Mouse (Mus musculus) olfactory bulb, adult 2 months (tissue): ENCODE measurements around the gene Rpl27. TPM values are rescaled to one million over a fixed set of nuclear protein-coding genes. Genes with fewer than 3 reads are reported as not detected.

Experiments
- H3K27ac ChIP-seq: fragments of 200-500 bp; 2 replicates; pipeline ENCODE4 v1.5.1; 2012; ENCODE audit warnings: low read depth, low read length; ENCODE audit not compliant: insufficient read depth
- H3K4me1 ChIP-seq: fragments of 200-500 bp; 2 replicates; pipeline ENCODE4 v1.6.1; 2012; ENCODE audit warnings: low read length; ENCODE audit not compliant: control insufficient read depth, insufficient read depth
- H3K4me3 ChIP-seq: fragments of 200-500 bp; 2 replicates; pipeline ENCODE4 v1.5.1; 2012; ENCODE audit warnings: mild to moderate bottlenecking, low read depth, low read length, moderate library complexity; ENCODE audit not compliant: insufficient read depth
- CTCF ChIP-seq: fragments of 200-500 bp; IDR thresholded peaks from 2 replicates; pipeline ENCODE4 v1.5.1; 2012; ENCODE audit warnings: low read depth, mild to moderate bottlenecking, low read length, moderate library complexity; ENCODE audit not compliant: insufficient read depth
- POLR2A ChIP-seq: fragments of 200-500 bp; IDR thresholded peaks from 2 replicates; pipeline ENCODE4 v1.6.1; 2012; ENCODE audit warnings: mild to moderate bottlenecking, low read depth, low read length, moderate library complexity; ENCODE audit not compliant: insufficient read depth
- WGBS: fragments of 180-500 bp; shearing (Covaris S2); methylation state at CpG from one replicate; pipeline ENCODE4 v1.1.7; 2018; 5-methylcytosine and 5-hydroxymethylcytosine counted together
- polyA plus RNA-seq: library from polyadenylated mRNA; stranded (reverse); fragments of >200 nt; gene quantifications from 2 replicates; pipeline ENCODE4 v1.2.4, GENCODE M21; 2012; ENCODE audit warnings: low replicate concordance; ENCODE audit not compliant: missing spikeins, insufficient read depth, insufficient read length

Rpl27 gene
- polyA plus RNA-seq = not detected in 2 replicates

DNA sequence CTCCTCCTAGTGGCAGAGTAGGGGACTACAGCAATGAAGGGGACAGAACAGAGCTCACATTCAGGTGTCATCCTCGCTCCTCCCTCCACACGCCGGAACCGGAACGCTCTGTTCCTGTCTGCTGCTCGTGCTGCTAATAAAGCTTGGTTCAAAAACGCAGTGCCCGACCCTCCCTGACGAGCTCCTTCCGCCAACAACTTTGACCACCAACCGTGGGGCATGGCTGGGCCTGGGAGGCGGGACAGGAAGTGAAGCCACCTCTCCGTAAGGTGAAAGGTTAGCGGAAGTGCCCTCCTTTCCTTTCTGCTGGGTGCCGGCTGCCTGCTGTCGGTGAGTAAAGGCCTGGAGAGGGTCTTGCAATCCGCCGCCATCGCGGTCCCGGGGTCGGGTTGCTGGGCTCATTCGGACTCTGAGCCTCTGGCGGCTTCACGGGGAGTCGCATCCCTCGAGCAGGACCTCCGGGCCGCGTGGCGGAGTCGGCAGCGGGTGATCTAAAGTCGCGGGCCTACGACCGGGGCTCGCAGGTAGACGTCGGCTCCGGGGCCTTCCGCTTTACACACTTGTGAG lies at the start of gene Rpl27:
TSS of gene Rpl27 (plus strand) at position 172 of the 567 bp plus-strand sequence.
- TF ChIP-seq POLR2A (peak; percentile 71), CTCF (no peak)

GRCm38 (mm10) chr11:101395110-101395509 lies 47.0 kb upstream of the Rpl27 start:
- 3% methylated on average over 8 of the region's 8 CpGs for WGBS
- TF ChIP-seq POLR2A (no peak), CTCF (peak; percentile 75)
- Histone ChIP-seq H3K4me3 (no peak overlapping the region), H3K27ac (no peak overlapping the region), H3K4me1 (no peaks in the 10 kb centered on the region)

More for the DNA sequence above, at the start of gene Rpl27:
- WGBS = under 1% methylated on average over 42 of the region's 42 CpGs
- Histone ChIP-seq H3K4me3 (peak within 1 kb of the TSS; percentile 82), H3K27ac (peak within 1 kb of the TSS; percentile 72), H3K4me1 (peaks cover 4% of the 10 kb centered on the region; the same call in 1 of the 2 replicates)

DNA sequence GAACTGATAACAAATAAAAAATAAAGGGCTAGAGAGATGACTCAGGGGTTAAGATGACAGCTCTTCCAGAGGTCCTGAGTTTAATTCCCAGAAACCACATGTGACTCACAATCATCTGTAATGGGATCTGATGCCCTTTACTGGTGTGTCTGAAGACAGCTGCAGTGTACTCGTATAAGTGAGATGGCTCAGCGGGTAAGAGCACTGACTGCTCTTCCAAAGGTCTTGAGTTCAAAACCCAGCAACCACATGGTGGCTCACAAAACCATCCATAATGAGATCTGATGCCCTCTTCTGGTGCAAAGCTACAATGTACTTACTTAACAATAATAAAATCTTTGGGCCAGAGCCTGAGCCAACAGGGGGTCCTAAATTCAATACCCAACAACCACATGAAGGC lies 26.8 kb upstream of the Rpl27 start:
- Histone ChIP-seq H3K4me1 (no peaks in the 10 kb centered on the region), H3K27ac (no peak overlapping the region), H3K4me3 (no peak overlapping the region)
- WGBS = 91% methylated on average over 2 of the region's 2 CpGs
- TF ChIP-seq POLR2A (no peak), CTCF (no peak)

DNA sequence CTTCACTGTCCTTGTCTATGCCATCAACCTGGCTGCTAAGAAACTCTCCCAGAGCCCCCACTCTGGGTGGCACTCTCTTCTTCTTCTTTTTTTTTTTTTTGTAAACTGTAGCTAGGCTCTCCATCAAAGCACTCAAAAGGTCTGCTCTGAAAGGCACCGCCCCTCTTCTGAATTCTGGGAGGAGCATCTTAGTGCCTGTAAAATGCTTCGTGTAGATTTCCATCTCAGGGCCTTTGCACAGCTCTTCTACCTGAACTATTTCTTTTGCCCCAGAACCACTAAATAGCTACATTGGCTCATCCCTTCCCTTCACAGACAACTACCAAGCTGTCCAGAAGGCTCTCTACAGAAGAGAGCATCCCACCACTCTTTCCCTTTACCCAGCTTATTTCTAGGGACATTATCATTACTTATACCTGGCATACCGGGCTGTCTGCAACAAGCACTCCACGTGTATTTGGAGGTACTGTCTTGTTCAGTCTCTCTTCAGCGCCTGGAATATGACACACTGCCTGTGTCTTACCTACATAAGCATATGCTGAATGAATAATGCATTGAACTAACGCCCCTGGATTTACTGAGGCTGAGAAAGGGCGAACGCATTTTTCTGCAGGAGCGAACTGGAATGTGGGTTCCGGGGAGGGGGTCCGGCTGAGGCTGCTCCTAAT lies 25.5 kb upstream of the Rpl27 start:
- H3K4me1 ChIP-seq = no peaks in the 10 kb centered on the region

DNA sequence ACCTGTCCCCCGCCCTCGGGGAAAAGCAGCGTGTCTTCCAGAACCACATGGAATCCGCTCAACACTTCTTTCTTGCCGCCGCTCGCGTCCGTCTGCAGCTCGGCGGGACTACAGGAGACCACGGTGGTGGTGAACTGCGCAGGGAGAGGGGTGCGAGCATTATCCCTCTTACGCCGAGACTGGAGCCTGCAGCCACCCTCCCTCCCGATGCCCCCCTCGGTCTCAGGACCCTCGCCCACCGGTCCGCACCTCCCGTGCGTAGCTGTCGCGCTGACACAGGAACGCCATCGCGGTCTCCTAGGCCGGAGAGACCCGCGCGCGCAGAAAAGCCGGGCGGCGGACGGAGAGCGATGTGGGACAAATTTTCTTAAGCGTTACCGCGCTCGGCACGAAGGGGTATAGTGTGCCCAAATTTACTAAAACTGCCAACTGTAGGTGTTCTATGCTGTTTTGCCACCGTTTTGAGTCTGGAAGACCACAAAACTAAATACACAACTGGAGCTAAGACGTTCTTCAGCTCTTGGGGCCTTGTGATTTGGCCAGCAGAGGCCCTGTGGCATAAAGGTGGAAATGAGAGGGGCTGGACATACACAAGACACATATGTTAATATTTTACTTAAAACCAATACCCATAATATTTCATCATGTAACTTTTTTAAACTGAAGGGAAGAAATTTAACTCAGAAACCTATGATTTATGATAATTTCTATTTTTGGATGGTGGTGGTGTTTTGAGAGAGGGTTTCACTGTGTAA lies 24.8 kb upstream of the Rpl27 start, which contains the start of gene Aarsd1:
TSS of gene Aarsd1 (minus strand) at position 515 of the 755 bp plus-strand sequence.
- Histone ChIP-seq H3K27ac (0 out of 2 replicates have a peak within 1 kb of the TSS, but pooled peaks have one; percentile 10), H3K4me3 (peak within 1 kb of the TSS; percentile 96), H3K4me1 (no peaks in the 10 kb centered on the region)
- under 1% methylated on average over 45 of the region's 45 CpGs for WGBS
- no peak for TF ChIP-seq CTCF
- TF ChIP-seq POLR2A = peak; percentile 81

More for the DNA sequence above, 25.5 kb upstream of the Rpl27 start:
- H3K27ac ChIP-seq = no peak overlapping the region
- 1% methylated on average over 11 of the region's 11 CpGs for WGBS
- TF ChIP-seq CTCF = no peak
- no peak for TF ChIP-seq POLR2A
- H3K4me3 ChIP-seq = peak overlapping the region; percentile 96

DNA sequence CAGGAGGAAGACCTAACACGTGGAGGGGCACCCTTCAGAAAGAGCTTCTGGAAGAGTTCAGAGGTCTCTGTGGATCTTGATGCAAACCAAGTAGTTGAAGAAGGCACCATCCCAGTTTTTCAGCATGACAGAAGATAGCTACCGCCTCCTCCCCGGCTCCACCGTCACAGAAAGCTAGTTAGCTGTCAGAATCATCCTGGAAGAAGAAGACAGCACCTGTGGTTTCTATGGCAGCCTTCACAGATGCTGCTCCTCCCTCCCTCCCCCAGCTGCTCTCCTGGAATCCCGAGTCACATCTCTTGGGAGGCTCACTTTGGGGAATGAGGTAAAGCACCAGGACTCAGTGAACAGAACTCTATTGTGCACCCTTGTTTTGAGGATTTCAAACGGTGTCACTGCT lies 23.1 kb upstream of the Rpl27 start:
- peaks cover under 1% of the 10 kb centered on the region for H3K4me1 ChIP-seq
- no peak overlapping the region for H3K4me3 ChIP-seq
- WGBS = 51% methylated on average over 6 of the region's 6 CpGs
- TF ChIP-seq CTCF (no peak), POLR2A (no peak)
- no peak overlapping the region for H3K27ac ChIP-seq

DNA sequence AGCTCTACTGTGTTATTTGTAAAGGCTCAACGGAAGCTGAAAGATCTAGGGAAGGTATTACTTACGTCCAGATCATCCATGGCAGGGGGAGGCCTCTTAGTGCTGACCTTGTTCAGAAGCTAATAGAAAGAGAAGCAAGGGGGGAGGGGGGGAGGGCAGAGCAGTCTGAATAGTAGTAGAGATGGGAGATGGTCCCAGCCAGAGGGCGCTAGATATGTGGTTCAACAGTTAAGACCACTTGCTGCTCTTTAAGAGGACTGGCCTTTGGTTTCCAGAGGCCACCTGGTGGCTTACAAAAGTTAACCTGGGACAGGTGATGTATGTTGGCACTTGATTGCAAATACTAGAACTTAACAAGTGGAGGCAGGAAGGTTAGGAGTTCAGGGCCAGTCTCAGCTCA lies 22.5 kb upstream of the Rpl27 start:
- Histone ChIP-seq H3K27ac (no peak overlapping the region), H3K4me1 (peaks cover 6% of the 10 kb centered on the region), H3K4me3 (no peak overlapping the region)
- 29% methylated on average over 3 of the region's 3 CpGs for WGBS
- TF ChIP-seq POLR2A (no peak), CTCF (no peak)

GRCm38 (mm10) chr11:101420148-101420547 lies 21.9 kb upstream of the Rpl27 start:
- peaks cover 6% of the 10 kb centered on the region for H3K4me1 ChIP-seq
- H3K27ac ChIP-seq = no peak overlapping the region
- TF ChIP-seq CTCF = no peak
- no peak for TF ChIP-seq POLR2A
- H3K4me3 ChIP-seq = no peak overlapping the region
- 90% methylated on average over 5 of the region's 5 CpGs for WGBS

DNA sequence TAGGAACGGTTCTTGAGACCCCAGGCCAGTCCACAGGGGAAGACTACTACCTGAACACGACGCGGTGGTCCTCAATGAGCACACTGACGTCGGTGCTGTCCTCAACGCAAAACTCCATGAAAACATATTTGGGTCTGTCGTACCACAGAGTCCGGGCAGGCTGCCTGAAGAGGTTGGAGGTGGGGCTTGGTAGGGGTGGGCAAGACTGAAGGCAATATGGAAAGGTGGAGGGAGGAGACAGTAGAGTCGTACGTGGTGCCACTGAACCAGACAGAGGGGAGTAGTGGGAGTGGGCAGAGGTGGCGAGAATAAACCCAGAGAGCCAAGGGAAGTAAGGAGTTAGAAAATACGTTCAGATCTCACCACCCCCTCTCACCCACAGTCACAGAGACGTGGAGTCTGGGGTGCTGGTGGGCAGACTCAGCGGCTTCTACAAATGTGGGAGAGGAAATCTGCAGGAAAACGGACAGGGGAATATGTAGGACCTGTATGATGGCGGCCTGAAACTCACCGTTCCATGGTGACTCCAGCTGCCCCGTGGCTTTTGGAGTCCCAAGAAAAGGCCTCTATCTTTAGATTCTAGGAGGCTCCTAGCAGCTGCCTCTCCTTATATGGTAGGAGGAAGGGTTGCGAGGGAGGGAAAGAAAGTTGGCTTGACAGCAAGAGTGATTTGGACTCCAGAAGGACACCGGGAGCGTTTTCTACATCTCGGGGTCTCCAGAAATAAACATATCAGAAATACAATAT lies 17.8 kb upstream of the Rpl27 start, which contains the start of gene Gm27029:
TSS of gene Gm27029 (minus strand) at position 692 of the 747 bp plus-strand sequence.
- peak within 1 kb of the TSS; percentile 43; the same call in 1 of the 2 replicates for H3K27ac ChIP-seq
- 4% methylated on average over 23 of the region's 23 CpGs for WGBS
- H3K4me1 ChIP-seq = peaks cover 9% of the 10 kb centered on the region
- TF ChIP-seq CTCF = no peak
- TF ChIP-seq POLR2A = no peak
- H3K4me3 ChIP-seq = peak within 1 kb of the TSS; percentile 70
